Mouse (Mus musculus): ENCODE measurements at regions not wholly inside any gene's neighbourhood (a gene's known extent, or its start where the extent isn't known, plus 50 kb on each side); places are given as distances from the start of the nearest gene placed in this dataset.

DNA sequence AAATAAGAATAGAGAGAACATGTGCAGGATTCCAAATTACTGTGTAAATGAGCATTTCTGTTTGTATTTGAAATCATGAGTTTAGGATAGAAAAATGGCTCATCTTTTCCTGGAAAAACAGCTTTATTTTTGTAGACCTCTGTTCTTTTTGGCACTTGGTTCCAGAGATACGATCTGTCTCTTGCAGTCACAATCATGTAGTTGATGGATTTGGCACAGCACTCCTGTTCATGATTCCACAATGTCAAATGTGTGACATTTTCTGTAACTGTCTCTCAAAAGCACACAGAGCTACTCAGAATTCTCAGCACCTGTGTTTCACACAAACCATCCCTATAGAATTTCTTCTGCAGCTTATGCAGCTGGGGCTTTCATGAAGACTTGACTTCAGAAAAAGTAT is 654.0 kb upstream of the Agtr1b start:
- Histone ChIP-seq H3K4me1 (replicated peaks) (no peaks in the 10 kb centered on the region), H3K4me3 (replicated peaks) (no peak overlapping the region), H3K9ac (no peak overlapping the region), H3K4me2 (no peak overlapping the region), H3K27me3 (no peaks in the 10 kb centered on the region), H3K36me3 (no peaks in the 10 kb centered on the region), H3K27ac (no peak overlapping the region), H3K9me3 (replicated peaks) (no peaks in the 10 kb centered on the region)
- DNase-seq (no peak), ATAC-seq (ENCODE audit: low read depth) (no peak)
- WGBS (ENCODE audit: insufficient replicate concordance), result 54% methylated on average over 1 of the region's 1 CpGs

DNA sequence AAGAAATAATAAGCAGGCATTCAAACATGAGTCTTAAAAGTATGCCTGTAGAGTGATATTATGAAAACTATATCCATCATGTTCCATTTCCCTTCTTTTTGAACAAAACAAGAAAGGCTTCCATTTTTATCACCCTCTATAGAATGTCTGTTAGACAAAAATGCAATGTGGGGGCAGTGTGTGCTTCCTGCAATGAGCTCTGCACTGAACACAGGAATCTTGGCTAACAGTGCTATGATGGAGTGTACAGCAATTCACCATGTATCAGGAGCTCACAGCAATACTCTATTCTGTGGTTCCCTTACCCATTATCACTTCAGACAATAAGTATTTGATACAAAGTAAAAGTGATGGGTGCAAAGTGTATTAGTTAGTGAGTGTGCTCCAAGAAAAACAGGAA is 653.3 kb upstream of the Agtr1b start:
- no peak overlapping the region for H3K9ac ChIP-seq
- no peak for ATAC-seq (ENCODE audit: low read depth)
- no peaks in the 10 kb centered on the region for H3K36me3 ChIP-seq
- no peaks in the 10 kb centered on the region for H3K4me1 ChIP-seq (replicated peaks)
- no peak overlapping the region for H3K27ac ChIP-seq
- H3K9me3 ChIP-seq (replicated peaks), result no peaks in the 10 kb centered on the region
- no peak for DNase-seq
- H3K4me2 ChIP-seq, result no peak overlapping the region
- no peaks in the 10 kb centered on the region for H3K27me3 ChIP-seq
- H3K4me3 ChIP-seq (replicated peaks), result no peak overlapping the region

DNA sequence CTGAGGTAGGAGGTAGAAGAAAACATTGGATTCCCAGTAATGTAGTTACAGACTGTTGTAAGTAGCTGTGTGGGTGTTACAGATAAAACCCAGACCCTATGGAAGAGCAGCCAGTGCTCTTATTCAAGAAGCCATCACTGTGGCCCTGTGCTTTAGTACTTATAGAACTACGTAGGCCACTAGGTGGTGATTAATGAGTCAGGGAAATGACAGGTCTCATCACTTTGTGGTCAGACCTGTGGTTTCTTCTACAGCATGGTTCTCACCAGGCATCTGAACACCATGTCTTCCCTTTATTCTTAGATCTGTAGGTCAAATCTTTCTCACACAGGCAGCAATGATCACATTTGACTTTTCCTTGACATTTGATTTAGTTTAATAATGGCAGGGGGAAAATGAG is 642.7 kb upstream of the Agtr1b start:
- H3K27ac ChIP-seq, result no peak overlapping the region
- WGBS (ENCODE audit: insufficient replicate concordance), result 13% methylated on average over 1 of the region's 1 CpGs
- DNase-seq, result no peak
- H3K4me3 ChIP-seq (replicated peaks), result no peak overlapping the region
- no peak overlapping the region for H3K4me2 ChIP-seq
- H3K27me3 ChIP-seq, result no peaks in the 10 kb centered on the region
- H3K9me3 ChIP-seq (replicated peaks), result no peaks in the 10 kb centered on the region
- no peaks in the 10 kb centered on the region for H3K4me1 ChIP-seq (replicated peaks)
- ATAC-seq (ENCODE audit: low read depth), result no peak
- no peak overlapping the region for H3K9ac ChIP-seq
- H3K36me3 ChIP-seq, result no peaks in the 10 kb centered on the region

DNA sequence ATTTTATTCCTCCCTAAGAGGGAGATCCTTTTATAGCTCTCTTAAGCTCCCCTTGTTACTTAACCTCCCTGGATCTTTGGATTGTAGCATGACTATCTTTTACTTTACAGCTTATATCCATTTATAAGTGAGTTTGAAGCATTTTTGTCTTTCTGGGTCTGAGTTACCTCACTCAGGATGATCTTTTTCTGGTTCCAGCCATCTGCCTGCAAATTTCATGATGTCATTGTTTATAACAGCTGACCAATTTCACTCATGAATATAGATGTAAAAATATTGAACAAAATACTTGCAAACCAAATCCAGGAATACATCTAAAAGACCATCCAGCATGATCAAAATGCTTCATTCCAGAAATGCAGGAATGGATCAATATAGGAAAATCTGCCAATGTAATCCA is 631.3 kb upstream of the Agtr1b start:
- no peaks in the 10 kb centered on the region for H3K27me3 ChIP-seq
- H3K27ac ChIP-seq, result no peak overlapping the region
- no peak overlapping the region for H3K9ac ChIP-seq
- no peak overlapping the region for H3K4me3 ChIP-seq (replicated peaks)
- H3K4me2 ChIP-seq, result no peak overlapping the region
- H3K9me3 ChIP-seq (replicated peaks), result no peaks in the 10 kb centered on the region
- no peaks in the 10 kb centered on the region for H3K36me3 ChIP-seq
- DNase-seq, result no peak
- H3K4me1 ChIP-seq (replicated peaks), result no peaks in the 10 kb centered on the region
- ATAC-seq (ENCODE audit: low read depth), result no peak

DNA sequence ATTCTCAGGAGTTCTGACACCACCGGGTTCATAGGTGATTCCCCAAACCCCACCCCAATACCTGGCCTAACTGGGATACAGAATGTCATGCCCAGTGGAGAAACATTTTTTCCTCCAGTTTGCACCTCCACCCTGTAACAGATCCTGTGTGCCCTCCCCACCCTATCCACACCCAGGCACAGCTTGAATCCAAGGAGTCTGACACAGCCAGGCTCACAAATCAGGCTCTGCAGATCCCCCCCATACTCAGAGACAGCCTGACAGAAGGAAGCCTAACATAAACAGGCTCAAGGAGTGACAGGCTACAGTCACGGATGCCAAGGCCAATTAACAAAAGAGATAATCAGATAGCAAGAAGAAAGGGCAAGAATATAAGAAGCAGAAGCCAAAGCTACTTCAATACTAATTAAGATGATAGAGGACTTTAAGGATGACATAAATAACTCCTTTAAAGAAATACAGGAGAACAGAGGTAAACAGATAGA is 622.6 kb upstream of the Agtr1b start:
- H3K27ac ChIP-seq, result no peak overlapping the region
- DNase-seq, result no peak
- H3K27me3 ChIP-seq, result no peaks in the 10 kb centered on the region
- H3K9ac ChIP-seq, result no peak overlapping the region
- H3K9me3 ChIP-seq (replicated peaks), result no peaks in the 10 kb centered on the region
- no peak overlapping the region for H3K4me2 ChIP-seq
- no peaks in the 10 kb centered on the region for H3K4me1 ChIP-seq (replicated peaks)
- WGBS (ENCODE audit: insufficient replicate concordance), result 43% methylated on average over 2 of the region's 2 CpGs
- no peak overlapping the region for H3K4me3 ChIP-seq (replicated peaks)
- H3K36me3 ChIP-seq, result no peaks in the 10 kb centered on the region
- no peak for ATAC-seq (ENCODE audit: low read depth)

DNA sequence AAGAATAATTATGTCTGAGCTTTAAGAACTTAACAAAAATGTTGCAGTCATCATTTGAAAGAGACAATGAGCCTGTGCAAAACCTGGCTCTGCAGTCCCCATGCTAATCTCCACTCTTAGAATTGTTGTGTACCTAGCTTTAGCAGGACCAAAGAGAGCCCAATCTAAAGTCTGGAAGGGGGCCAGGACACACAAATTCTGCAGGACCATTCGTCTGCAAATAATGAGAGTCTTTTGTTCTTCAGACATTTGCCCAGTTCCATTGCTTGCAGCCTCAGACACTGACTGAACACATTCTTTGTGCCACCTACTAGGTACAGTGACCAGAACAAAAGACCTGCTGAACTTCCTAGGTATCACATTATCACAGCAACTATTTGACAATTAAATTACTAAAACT is 620.0 kb upstream of the Agtr1b start:
- ATAC-seq (ENCODE audit: low read depth), result no peak

DNA sequence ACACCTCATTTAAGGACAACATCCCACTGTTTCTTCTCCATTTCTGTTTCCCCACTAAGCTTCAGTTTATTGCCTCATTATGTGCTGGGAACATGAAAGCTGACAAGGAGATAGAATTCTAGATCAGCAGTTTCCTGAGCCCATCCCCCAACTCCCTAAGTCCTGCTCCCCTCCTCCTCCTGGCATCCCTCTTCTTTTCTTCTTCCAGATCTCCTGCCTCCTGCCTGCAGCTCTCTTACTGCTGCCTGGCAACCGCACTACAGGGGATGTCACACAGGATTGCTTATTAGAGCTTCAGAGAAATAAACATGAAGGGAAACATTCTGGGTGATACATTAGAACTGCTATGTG is 619.4 kb upstream of the Agtr1b start:
- Histone ChIP-seq H3K36me3 (no peaks in the 10 kb centered on the region), H3K27ac (no peak overlapping the region), H3K27me3 (no peaks in the 10 kb centered on the region), H3K9ac (no peak overlapping the region), H3K4me2 (no peak overlapping the region), H3K9me3 (replicated peaks) (no peaks in the 10 kb centered on the region), H3K4me3 (replicated peaks) (no peak overlapping the region), H3K4me1 (replicated peaks) (no peaks in the 10 kb centered on the region)
- DNase-seq (no peak), ATAC-seq (ENCODE audit: low read depth) (no peak)
- WGBS (ENCODE audit: insufficient replicate concordance), result 45% methylated on average over 1 of the region's 1 CpGs

More for the DNA sequence above, 620.0 kb upstream of the Agtr1b start:
- no peak overlapping the region for H3K4me2 ChIP-seq
- no peaks in the 10 kb centered on the region for H3K36me3 ChIP-seq
- H3K4me3 ChIP-seq (replicated peaks), result no peak overlapping the region
- no peaks in the 10 kb centered on the region for H3K4me1 ChIP-seq (replicated peaks)
- H3K9ac ChIP-seq, result no peak overlapping the region
- 7% methylated on average over 1 of the region's 1 CpGs for WGBS (ENCODE audit: insufficient replicate concordance)
- DNase-seq, result no peak
- no peaks in the 10 kb centered on the region for H3K27me3 ChIP-seq
- H3K27ac ChIP-seq, result no peak overlapping the region
- no peaks in the 10 kb centered on the region for H3K9me3 ChIP-seq (replicated peaks)

DNA sequence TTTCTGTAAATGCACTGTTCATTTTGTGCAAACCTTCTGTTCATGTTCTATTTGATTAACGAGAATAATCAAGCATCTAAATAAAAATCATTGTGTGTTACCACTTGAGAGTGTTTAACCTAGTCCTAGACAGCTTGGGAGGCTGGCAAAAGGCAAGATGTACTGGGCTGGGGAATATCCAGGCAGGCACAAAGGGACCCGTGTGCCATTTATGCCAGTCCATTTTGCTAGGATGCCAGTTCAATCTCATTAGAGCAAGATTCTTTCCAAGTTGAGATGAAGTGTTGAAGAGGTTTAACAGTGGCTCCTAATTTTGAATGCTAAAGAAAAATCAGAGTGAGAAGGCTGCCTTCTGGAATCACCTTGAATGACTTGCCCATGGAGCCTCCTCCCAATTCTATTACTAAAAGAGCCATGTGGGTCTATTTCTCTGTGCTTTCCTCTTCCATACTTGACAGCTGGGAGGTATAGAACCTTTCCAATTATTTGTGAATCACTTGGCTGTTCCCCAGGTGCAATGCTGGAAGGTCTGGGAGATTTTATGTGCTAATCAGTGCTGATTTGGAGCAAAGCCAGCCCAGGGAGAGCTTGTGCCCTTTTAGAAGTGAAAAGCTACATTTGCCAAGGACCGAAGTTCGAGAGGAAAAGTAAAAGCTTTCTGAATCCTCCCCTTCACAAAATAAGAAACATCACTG is 618.9 kb upstream of the Agtr1b start:
- no peaks in the 10 kb centered on the region for H3K36me3 ChIP-seq
- no peaks in the 10 kb centered on the region for H3K27me3 ChIP-seq
- no peak overlapping the region for H3K27ac ChIP-seq
- no peak for ATAC-seq (ENCODE audit: low read depth)
- no peak for DNase-seq
- H3K4me3 ChIP-seq (replicated peaks), result no peak overlapping the region
- no peaks in the 10 kb centered on the region for H3K9me3 ChIP-seq (replicated peaks)
- no peak overlapping the region for H3K4me2 ChIP-seq
- no peak overlapping the region for H3K9ac ChIP-seq
- WGBS (ENCODE audit: insufficient replicate concordance), result 48% methylated on average over 4 of the region's 4 CpGs
- no peaks in the 10 kb centered on the region for H3K4me1 ChIP-seq (replicated peaks)

DNA sequence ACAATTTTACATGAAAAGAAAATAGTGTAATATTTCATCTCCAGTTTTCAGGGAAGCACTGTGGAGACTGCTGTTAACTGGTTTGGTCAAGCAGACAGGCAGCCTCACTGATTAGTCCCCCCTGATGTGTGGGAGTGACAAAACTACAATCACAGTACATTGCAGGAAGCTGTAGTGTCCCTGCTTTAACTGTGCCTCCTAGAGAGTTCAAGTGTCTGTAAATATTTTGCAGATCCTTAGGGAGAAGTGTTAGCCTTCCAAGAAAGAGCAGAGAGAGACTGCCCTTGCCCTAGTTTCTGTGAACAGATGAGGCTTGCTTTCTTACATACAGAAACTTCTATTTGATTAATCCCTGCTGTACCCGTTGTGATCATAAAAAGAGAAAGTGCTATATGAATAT is 617.2 kb upstream of the Agtr1b start:
- Histone ChIP-seq H3K4me1 (replicated peaks) (no peaks in the 10 kb centered on the region), H3K27ac (no peak overlapping the region), H3K4me3 (replicated peaks) (no peak overlapping the region), H3K9me3 (replicated peaks) (no peaks in the 10 kb centered on the region), H3K36me3 (no peaks in the 10 kb centered on the region), H3K9ac (no peak overlapping the region), H3K27me3 (no peaks in the 10 kb centered on the region), H3K4me2 (no peak overlapping the region)
- ATAC-seq (ENCODE audit: low read depth) (no peak), DNase-seq (no peak)
- 34% methylated on average over 1 of the region's 1 CpGs for WGBS (ENCODE audit: insufficient replicate concordance)

DNA sequence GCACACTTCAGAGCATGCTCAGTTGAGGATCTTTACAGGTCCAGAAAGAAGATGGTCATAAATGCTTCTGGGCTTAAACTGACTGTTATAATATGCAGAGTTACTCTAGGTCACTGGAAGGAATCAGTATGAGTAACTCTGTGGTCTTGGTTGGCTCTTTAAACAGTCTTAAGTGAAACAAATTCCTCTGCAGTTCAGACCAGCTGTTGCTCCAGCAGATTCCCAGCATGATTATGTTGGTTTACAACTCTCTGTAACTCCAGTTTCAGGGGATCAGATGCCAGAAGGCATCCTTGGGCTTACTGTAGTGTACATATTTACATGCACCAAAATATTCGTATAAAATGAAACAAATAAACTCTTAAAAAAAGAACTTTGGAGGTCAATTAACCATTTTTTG is 606.1 kb upstream of the Agtr1b start:
- Histone ChIP-seq H3K4me1 (replicated peaks) (no peaks in the 10 kb centered on the region), H3K9ac (no peak overlapping the region), H3K27ac (no peak overlapping the region), H3K27me3 (no peaks in the 10 kb centered on the region), H3K4me2 (no peak overlapping the region), H3K36me3 (no peaks in the 10 kb centered on the region), H3K4me3 (replicated peaks) (no peak overlapping the region), H3K9me3 (replicated peaks) (no peaks in the 10 kb centered on the region)
- DNase-seq, result no peak
- 48% methylated on average over 1 of the region's 1 CpGs for WGBS (ENCODE audit: insufficient replicate concordance)
- no peak for ATAC-seq (ENCODE audit: low read depth)
